Mouse (Mus musculus): Measurements from ENCODE around the gene Nol12. TPM values are rescaled to one million over a fixed set of nuclear protein-coding genes. Genes with fewer than 3 reads are reported as not detected.

Gene Nol12
- polyA plus RNA-seq, 2 experiments: 41.0 to 53.1 TPM

- 69% methylated on average over 11 of the region's 11 CpGs for WGBS
- no peak overlapping the region for H3K27ac ChIP-seq (replicated peaks; ENCODE audit: low read depth, low read length)
- DNase-seq (ENCODE audit: low spot score) (no peak), ATAC-seq (ENCODE audit: low FRiP score, low read depth) (no peak)
- no peaks in the 10 kb centered on the region for H3K9me3 ChIP-seq (ENCODE audit: control insufficient read depth, low read length)
- no peak for TF ChIP-seq POLR2A (IDR thresholded peaks at IDR 0.05; ENCODE audit: borderline replicate concordance, extremely low read depth, insufficient read depth, insufficient read length)
- H3K36me3 ChIP-seq (ENCODE audit: control insufficient read depth, insufficient read depth, low read length): peaks cover 35% of the 10 kb centered on the region
- no peak overlapping the region for H3K4me3 ChIP-seq (replicated peaks; ENCODE audit: low read length)
- no peaks in the 10 kb centered on the region for H3K27me3 ChIP-seq (ENCODE audit: control insufficient read depth, insufficient read depth, low read length)
- no peak overlapping the region; the same call in 1 of the 2 replicates for H3K9ac ChIP-seq (ENCODE audit: low read depth, low read length, severe bottlenecking)
- peaks cover 26% of the 10 kb centered on the region for H3K4me1 ChIP-seq (ENCODE audit: control insufficient read depth, insufficient read depth, low read length)
- no peak overlapping the region for H3K4me2 ChIP-seq (replicated peaks; ENCODE audit: low read depth, low read length, severe bottlenecking)
Observed at GRCm38 (mm10) chr15:78986536-78987220, 51.9 kb downstream of the Nol12 start.

- Histone ChIP-seq H3K27ac (replicated peaks; ENCODE audit: low read depth, low read length) (0 out of 2 replicates have a peak overlapping the region, but pooled peaks have one; percentile 27), H3K9ac (ENCODE audit: low read depth, low read length, severe bottlenecking) (no peak overlapping the region; the same call in 1 of the 2 replicates), H3K27me3 (ENCODE audit: control insufficient read depth, insufficient read depth, low read length) (no peaks in the 10 kb centered on the region), H3K36me3 (ENCODE audit: control insufficient read depth, insufficient read depth, low read length) (peaks cover 54% of the 10 kb centered on the region), H3K9me3 (ENCODE audit: control insufficient read depth, low read length) (no peaks in the 10 kb centered on the region), H3K4me1 (ENCODE audit: control insufficient read depth, insufficient read depth, low read length) (peaks cover 19% of the 10 kb centered on the region), H3K4me3 (replicated peaks; ENCODE audit: low read length) (no peak overlapping the region), H3K4me2 (replicated peaks; ENCODE audit: low read depth, low read length, severe bottlenecking) (0 out of 2 replicates have a peak overlapping the region, but pooled peaks have one; percentile 6)
- TF ChIP-seq POLR2A (IDR thresholded peaks at IDR 0.05; ENCODE audit: borderline replicate concordance, extremely low read depth, insufficient read depth, insufficient read length): no peak
- DNase-seq (ENCODE audit: low spot score): peak; percentile 42
- no peak for ATAC-seq (ENCODE audit: low FRiP score, low read depth)
- WGBS: 64% methylated on average over 14 of the region's 14 CpGs
Observed at GRCm38 (mm10) chr15:78988499-78988971, 53.8 kb downstream of the Nol12 start.

GRCm38 (mm10) chr15:78989152-78990092 is 54.7 kb downstream of the Nol12 start:
- Histone ChIP-seq H3K4me1 (ENCODE audit: control insufficient read depth, insufficient read depth, low read length) (peaks cover 14% of the 10 kb centered on the region), H3K4me2 (replicated peaks; ENCODE audit: low read depth, low read length, severe bottlenecking) (no peak overlapping the region), H3K9ac (ENCODE audit: low read depth, low read length, severe bottlenecking) (no peak overlapping the region), H3K9me3 (ENCODE audit: control insufficient read depth, low read length) (no peaks in the 10 kb centered on the region), H3K36me3 (ENCODE audit: control insufficient read depth, insufficient read depth, low read length) (peaks cover 62% of the 10 kb centered on the region), H3K27me3 (ENCODE audit: control insufficient read depth, insufficient read depth, low read length) (no peaks in the 10 kb centered on the region), H3K27ac (replicated peaks; ENCODE audit: low read depth, low read length) (no peak overlapping the region), H3K4me3 (replicated peaks; ENCODE audit: low read length) (no peak overlapping the region)
- WGBS: 93% methylated on average over 14 of the region's 14 CpGs
- DNase-seq (ENCODE audit: low spot score) (no peak), ATAC-seq (ENCODE audit: low FRiP score, low read depth) (no peak)
- no peak for TF ChIP-seq POLR2A (IDR thresholded peaks at IDR 0.05; ENCODE audit: borderline replicate concordance, extremely low read depth, insufficient read depth, insufficient read length)

GRCm38 (mm10) chr15:78990093-78990463 is 55.3 kb downstream of the Nol12 start:
- Histone ChIP-seq H3K36me3 (ENCODE audit: control insufficient read depth, insufficient read depth, low read length) (peaks cover 69% of the 10 kb centered on the region), H3K4me3 (replicated peaks; ENCODE audit: low read length) (no peak overlapping the region), H3K9ac (ENCODE audit: low read depth, low read length, severe bottlenecking) (no peak overlapping the region), H3K4me1 (ENCODE audit: control insufficient read depth, insufficient read depth, low read length) (peaks cover 8% of the 10 kb centered on the region; the same call in 1 of the 2 replicates), H3K4me2 (replicated peaks; ENCODE audit: low read depth, low read length, severe bottlenecking) (no peak overlapping the region), H3K9me3 (ENCODE audit: control insufficient read depth, low read length) (no peaks in the 10 kb centered on the region), H3K27me3 (ENCODE audit: control insufficient read depth, insufficient read depth, low read length) (no peaks in the 10 kb centered on the region), H3K27ac (replicated peaks; ENCODE audit: low read depth, low read length) (no peak overlapping the region)
- ATAC-seq (ENCODE audit: low FRiP score, low read depth) (no peak), DNase-seq (ENCODE audit: low spot score) (no peak)
- no peak for TF ChIP-seq POLR2A (IDR thresholded peaks at IDR 0.05; ENCODE audit: borderline replicate concordance, extremely low read depth, insufficient read depth, insufficient read length)
- 95% methylated on average over 9 of the region's 9 CpGs for WGBS

GRCm38 (mm10) chr15:78990970-78991525 is 56.3 kb downstream of the Nol12 start:
- Histone ChIP-seq H3K9ac (ENCODE audit: low read depth, low read length, severe bottlenecking) (no peak overlapping the region), H3K27me3 (ENCODE audit: control insufficient read depth, insufficient read depth, low read length) (no peaks in the 10 kb centered on the region), H3K4me1 (ENCODE audit: control insufficient read depth, insufficient read depth, low read length) (peaks cover 7% of the 10 kb centered on the region; the same call in 1 of the 2 replicates), H3K4me2 (replicated peaks; ENCODE audit: low read depth, low read length, severe bottlenecking) (no peak overlapping the region), H3K36me3 (ENCODE audit: control insufficient read depth, insufficient read depth, low read length) (peaks cover 79% of the 10 kb centered on the region), H3K27ac (replicated peaks; ENCODE audit: low read depth, low read length) (no peak overlapping the region), H3K9me3 (ENCODE audit: control insufficient read depth, low read length) (no peaks in the 10 kb centered on the region), H3K4me3 (replicated peaks; ENCODE audit: low read length) (no peak overlapping the region)
- 92% methylated on average over 25 of the region's 25 CpGs for WGBS
- no peak for TF ChIP-seq POLR2A (IDR thresholded peaks at IDR 0.05; ENCODE audit: borderline replicate concordance, extremely low read depth, insufficient read depth, insufficient read length)
- ATAC-seq (ENCODE audit: low FRiP score, low read depth): no peak
- no peak for DNase-seq (ENCODE audit: low spot score)
